Comparison of ENCODE assay signal across 9 mouse cellular contexts in the genomic region with DNA sequence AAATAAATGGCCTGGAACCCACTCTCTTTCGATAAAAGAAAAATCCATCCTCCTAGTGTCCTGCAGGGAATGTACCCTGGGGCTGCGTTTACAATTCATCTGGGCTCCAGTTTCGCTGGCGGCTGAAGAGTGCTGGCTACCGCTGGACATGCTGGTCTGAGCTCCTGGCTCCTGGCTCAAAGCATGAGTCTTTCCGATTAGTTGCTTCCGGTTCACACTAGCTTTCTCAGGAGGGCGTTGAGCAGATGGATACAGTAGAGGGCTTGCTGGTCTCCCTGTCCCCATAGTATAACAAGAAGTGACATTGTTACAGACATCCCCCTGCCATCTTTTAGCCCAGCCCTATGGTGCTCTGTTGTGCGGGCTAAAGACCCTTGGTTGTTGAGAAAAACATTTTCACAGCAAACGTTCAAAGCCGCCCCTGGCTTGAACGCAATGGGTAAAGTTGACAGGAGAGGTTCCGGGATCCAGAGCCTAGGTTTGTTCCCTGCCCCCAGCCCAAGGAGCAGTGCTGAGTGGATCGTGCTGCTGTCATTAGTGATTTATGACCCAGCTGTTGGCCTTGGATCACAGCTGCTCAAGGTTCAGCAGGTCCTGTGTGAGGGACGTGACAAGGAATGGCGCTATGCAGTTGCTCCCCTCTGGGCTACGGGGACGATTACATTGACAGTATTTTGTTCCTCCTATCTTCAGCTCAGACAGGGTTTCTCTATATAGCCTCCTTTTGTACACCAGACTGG. TPM values are rescaled to one million over a fixed set of nuclear protein-coding genes. Genes with fewer than 3 reads are reported as not detected.
A peak's percentile ranks its signal among the peaks of the same experiment; 100 is the strongest.
DNase-seq lines count a peak whose midpoint lies in the region; ATAC-seq lines count a peak whose summit lies in the region.
"Had no signal": no experiment of that assay in that cellular context is flagged by ENCODE, and none has a peak within 500 bp of the region (broad histone marks: within the 10 kb centered on the region; RNA-seq: fewer than 3 reads in every experiment).

No protein-coding gene starts in this region.

- H3K9me3 ChIP-seq in heart, embryonic 16.5 days (replicated peaks; ENCODE audit: control insufficient read depth, low read length): no peaks in the 10 kb centered on the region
- H3K9me3 ChIP-seq: neural tube, embryonic 13.5 days had no signal

- H3K4me2 ChIP-seq in heart, embryonic 16.5 days (ENCODE audit: low read depth, low read length): 0 out of 2 replicates have a peak overlapping the region, but pooled peaks have one; percentile 21
- H3K4me2 ChIP-seq: neural tube, embryonic 13.5 days had no signal

- H3K27me3 ChIP-seq in heart, embryonic 16.5 days (ENCODE audit: control insufficient read depth, insufficient read depth, low read length): no peaks in the 10 kb centered on the region
- H3K27me3 ChIP-seq: neural tube, embryonic 13.5 days had no signal

- no peak overlapping the region for H3K27ac ChIP-seq in heart, embryonic 16.5 days (ENCODE audit: low read length)
- H3K27ac ChIP-seq: neural tube, embryonic 13.5 days had no signal

- H3K36me3 ChIP-seq in heart, embryonic 16.5 days (ENCODE audit: control insufficient read depth, insufficient read depth): no peaks in the 10 kb centered on the region
- H3K36me3 ChIP-seq: neural tube, embryonic 13.5 days had no signal

- H3K4me3 ChIP-seq in heart, embryonic 16.5 days (ENCODE audit: low read length): no peak overlapping the region
- H3K4me3 ChIP-seq: neural tube, embryonic 13.5 days had no signal

- no peak for ATAC-seq in heart, embryonic 16.5 days (replicated peaks; ENCODE audit: extremely low read depth, insufficient read depth, low FRiP score)
- ATAC-seq in frontal cortex, adult (ENCODE audit: low TSS enrichment): no peak

- no peak overlapping the region for H3K9ac ChIP-seq in heart, embryonic 16.5 days (ENCODE audit: low read length)
- H3K9ac ChIP-seq: neural tube, embryonic 13.5 days had no signal

- 57% methylated on average over 18 of the region's 18 CpGs for WGBS in heart, embryonic 16.5 days

- peak; percentile 34 for DNase-seq in 3T3-L1 (ENCODE audit: low read depth, low spot score)
- peak; percentile 17 for DNase-seq in NIH3T3 (ENCODE audit: low read depth)
- peak; percentile 40 to 65 for DNase-seq in kidney, postnatal 4 days
- no peak for DNase-seq in liver
- DNase-seq in spleen, adult 18-20 months: no peak
- DNase-seq in cerebellum, adult 11 months: no peak

- no peaks in the 10 kb centered on the region for H3K4me1 ChIP-seq in heart, embryonic 16.5 days (ENCODE audit: control insufficient read depth, insufficient read depth, low read length)

RNA-seq across cellular contexts. Expression of a gene that starts 30.4 kb away (rescaled TPM):
- polyA plus RNA-seq in heart, embryonic 16.5 days (2015; fragmentation: Nextera tagmentation; extraction: Ambion mirVana): 11.5 and 12.2 TPM in 2 replicates

Comparison
In these comparisons a context has a peak if more than half of its experiments do, and no peak if none do; other contexts are left out.
1. DNase-seq: peak in 3T3-L1 (single experiment), NIH3T3 (single experiment) and kidney, postnatal 4 days (2 of 2); none in liver (single experiment), spleen, adult 18-20 months (0 of 2) and cerebellum, adult 11 months (single experiment).